Mouse (Mus musculus) embryonic facial prominence, embryonic 14.5 days (tissue): ENCODE measurements around the gene Rom1. TPM values are rescaled to one million over a fixed set of nuclear protein-coding genes. Genes with fewer than 3 reads are reported as not detected.

Source experiments
- ATAC-seq: fragments of 200-750 bp; cut with Nextera tagmentation; 2 replicates; pipeline ENCODE4 v1.8.0; 2017; ENCODE audit warnings: low read depth, moderate number of reproducible peaks, moderate TSS enrichment
- DNase-seq: peaks from one replicate; pipeline ENCODE4 v3.0.0-alpha.2; 2015; ENCODE audit warnings: low spot score
- H3K27ac ChIP-seq: fragments of 300-500 bp; sonication (generic); replicated peaks from 2 replicates; pipeline ENCODE4 v1.5.1; 2014; ENCODE audit warnings: low read depth, mild to moderate bottlenecking, low read length, moderate library complexity
- H3K27me3 ChIP-seq: fragments of 300-500 bp; sonication (generic); replicated peaks from 2 replicates; pipeline ENCODE4 v1.6.1; 2014; ENCODE audit warnings: low read length; ENCODE audit not compliant: control insufficient read depth, insufficient read depth
- H3K36me3 ChIP-seq: fragments of 300-500 bp; sonication (generic); 2 replicates; pipeline ENCODE4 v1.6.1; 2014; ENCODE audit warnings: low read length, mixed read lengths; ENCODE audit not compliant: control insufficient read depth, insufficient read depth
- H3K4me1 ChIP-seq: fragments of 300-500 bp; sonication (generic); 2 replicates; pipeline ENCODE4 v1.6.1; 2014; ENCODE audit warnings: antibody characterized with exemption, low read length; ENCODE audit not compliant: control insufficient read depth, insufficient read depth
- H3K4me2 ChIP-seq: fragments of 300-500 bp; sonication (generic); 2 replicates; pipeline ENCODE4 v1.6.1; 2014; ENCODE audit warnings: low read depth, mild to moderate bottlenecking, low read length, moderate library complexity, mixed read lengths
- H3K4me3 ChIP-seq: fragments of 300-500 bp; sonication (generic); 2 replicates; pipeline ENCODE4 v1.5.1; 2014; ENCODE audit warnings: low read depth, mild to moderate bottlenecking, low read length
- H3K9ac ChIP-seq: fragments of 300-500 bp; sonication (generic); 2 replicates; pipeline ENCODE4 v1.6.1; 2014; ENCODE audit warnings: low read depth, mild to moderate bottlenecking, low read length, moderate library complexity, mixed read lengths
- H3K9me3 ChIP-seq: fragments of 300-500 bp; sonication (generic); 2 replicates; pipeline ENCODE4 v1.6.1; 2016; ENCODE audit warnings: low read length; ENCODE audit not compliant: control insufficient read depth
- WGBS: fragments of 180-500 bp; shearing (Covaris S2); extraction: QIAGEN DNeasy Blood & Tissue Kit; methylation state at CpG from one replicate; pipeline ENCODE4 v1.1.7; 2014; 5-methylcytosine and 5-hydroxymethylcytosine counted together
- polyA plus RNA-seq: library from polyadenylated mRNA; unstranded; fragments of >200 nt; fragmentation: Nextera tagmentation; extraction: Ambion mirVana; gene quantifications from 2 replicates; pipeline ENCODE4 v1.2.1, GENCODE M21; 2014

The Rom1 gene
- polyA plus RNA-seq, 1 experiment from 2014 or later, result 2.2 TPM

DNA sequence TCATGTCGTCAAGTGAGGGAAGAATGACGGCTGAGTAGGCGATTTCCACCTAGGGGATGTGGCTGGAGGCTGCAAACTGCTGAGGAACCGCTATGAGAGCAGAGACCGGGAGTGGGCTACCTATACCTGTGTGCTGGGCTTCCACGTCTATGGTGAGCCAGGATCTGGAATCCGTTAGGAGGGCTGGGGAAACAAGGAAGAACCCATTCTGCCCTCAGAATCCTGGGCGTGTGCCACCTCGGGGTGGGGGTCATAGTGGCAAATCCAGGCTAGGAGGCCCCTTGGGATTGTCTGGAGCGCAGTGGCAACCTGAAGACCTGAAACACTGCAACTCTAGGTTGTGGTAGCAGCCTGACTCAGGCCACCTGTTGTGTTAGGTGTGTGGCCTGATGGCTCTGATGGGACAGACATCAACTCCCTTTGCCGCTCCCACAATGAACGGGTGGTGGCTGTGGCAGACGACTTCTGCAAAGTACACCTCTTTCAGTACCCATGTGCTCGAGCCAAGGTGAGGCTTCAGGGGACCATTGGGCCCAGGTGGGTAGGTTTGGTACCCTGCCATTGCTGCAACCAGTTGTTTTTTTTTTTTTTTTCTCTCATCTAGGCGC, 11.5 kb upstream of the Rom1 start:
- WGBS, result 75% methylated on average over 14 of the region's 15 CpGs
- peaks cover 27% of the 10 kb centered on the region; the same call in 1 of the 2 replicates for H3K4me1 ChIP-seq
- H3K27me3 ChIP-seq, result no peaks in the 10 kb centered on the region
- peak overlapping the region; percentile 98 for H3K27ac ChIP-seq
- H3K9ac ChIP-seq, result peak overlapping the region; percentile 66; the same call in 1 of the 2 replicates
- peak overlapping the region; percentile 61 for H3K4me2 ChIP-seq
- H3K4me3 ChIP-seq, result peak overlapping the region; percentile 97
- ATAC-seq (no peak), DNase-seq (no peak)
- H3K36me3 ChIP-seq, result peaks cover 63% of the 10 kb centered on the region
- H3K9me3 ChIP-seq, result no peaks in the 10 kb centered on the region

DNA sequence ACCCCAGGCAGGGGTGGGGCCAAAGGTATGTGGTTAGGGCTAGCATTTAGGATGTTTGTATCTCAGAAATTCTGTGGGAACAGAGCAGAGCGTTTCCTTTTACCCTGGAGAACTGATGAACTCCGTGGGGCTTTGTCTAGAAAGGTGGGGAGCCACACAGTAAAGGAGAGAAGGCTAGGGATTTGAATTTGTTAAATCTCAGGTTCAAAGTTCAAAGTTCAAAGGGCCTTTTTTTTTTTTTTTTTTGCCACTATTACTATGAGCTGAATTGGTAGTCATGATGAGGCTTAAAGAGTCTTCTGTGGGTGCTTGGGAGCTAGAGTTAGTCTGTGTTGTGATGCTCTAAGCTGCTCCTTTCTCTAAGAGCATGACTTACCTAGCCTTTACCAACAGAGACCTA, 7.6 kb upstream of the Rom1 start:
- no peak for ATAC-seq
- no peak overlapping the region for H3K4me2 ChIP-seq
- H3K27ac ChIP-seq, result no peak overlapping the region
- H3K9me3 ChIP-seq, result no peaks in the 10 kb centered on the region
- H3K4me1 ChIP-seq, result peaks cover 7% of the 10 kb centered on the region; the same call in 1 of the 2 replicates
- WGBS, result 89% methylated on average over 2 of the region's 2 CpGs
- no peak overlapping the region for H3K4me3 ChIP-seq
- peaks cover 68% of the 10 kb centered on the region for H3K36me3 ChIP-seq
- no peak overlapping the region for H3K9ac ChIP-seq
- H3K27me3 ChIP-seq, result no peaks in the 10 kb centered on the region
- no peak for DNase-seq

GRCm38 (mm10) chr19:8930771-8931170, 1.6 kb upstream of the Rom1 start:
- Histone ChIP-seq H3K27ac (no peak overlapping the region), H3K36me3 (peaks cover 63% of the 10 kb centered on the region), H3K4me1 (no peaks in the 10 kb centered on the region), H3K4me3 (peak overlapping the region; percentile 80), H3K9me3 (no peaks in the 10 kb centered on the region), H3K4me2 (peak overlapping the region; percentile 78), H3K27me3 (no peaks in the 10 kb centered on the region), H3K9ac (peak overlapping the region; percentile 86)
- no peak for DNase-seq
- WGBS, result 73% methylated on average over 7 of the region's 7 CpGs
- ATAC-seq, result no peak

- H3K36me3 ChIP-seq, result peaks cover 63% of the 10 kb centered on the region
Observed at GRCm38 (mm10) chr19:8930117-8930516, 961 bp upstream of the Rom1 start.

GRCm38 (mm10) chr19:8928689-8929223, 400 bp downstream of the Rom1 start:
- ATAC-seq, result peak; percentile 26; the same call in 1 of the 2 replicates
- Histone ChIP-seq H3K9me3 (no peaks in the 10 kb centered on the region), H3K36me3 (peaks cover 50% of the 10 kb centered on the region), H3K27me3 (no peaks in the 10 kb centered on the region), H3K27ac (no peak overlapping the region), H3K4me3 (peak overlapping the region; percentile 80), H3K9ac (peak overlapping the region; percentile 86), H3K4me1 (no peaks in the 10 kb centered on the region), H3K4me2 (peak overlapping the region; percentile 78)
- DNase-seq, result no peak
- WGBS, result 32% methylated on average over 7 of the region's 16 CpGs

More at GRCm38 (mm10) chr19:8930117-8930516, 961 bp upstream of the Rom1 start:
- peak overlapping the region; percentile 65; the same call in 1 of the 2 replicates for H3K27ac ChIP-seq
- WGBS, result 5% methylated on average over 11 of the region's 11 CpGs
- peak overlapping the region; percentile 80 for H3K4me3 ChIP-seq
- H3K4me1 ChIP-seq, result no peaks in the 10 kb centered on the region
- H3K9me3 ChIP-seq, result no peaks in the 10 kb centered on the region
- no peaks in the 10 kb centered on the region for H3K27me3 ChIP-seq
- ATAC-seq, result no peak
- peak overlapping the region; percentile 78 for H3K4me2 ChIP-seq
- peak overlapping the region; percentile 86 for H3K9ac ChIP-seq
- DNase-seq, result no peak

DNA sequence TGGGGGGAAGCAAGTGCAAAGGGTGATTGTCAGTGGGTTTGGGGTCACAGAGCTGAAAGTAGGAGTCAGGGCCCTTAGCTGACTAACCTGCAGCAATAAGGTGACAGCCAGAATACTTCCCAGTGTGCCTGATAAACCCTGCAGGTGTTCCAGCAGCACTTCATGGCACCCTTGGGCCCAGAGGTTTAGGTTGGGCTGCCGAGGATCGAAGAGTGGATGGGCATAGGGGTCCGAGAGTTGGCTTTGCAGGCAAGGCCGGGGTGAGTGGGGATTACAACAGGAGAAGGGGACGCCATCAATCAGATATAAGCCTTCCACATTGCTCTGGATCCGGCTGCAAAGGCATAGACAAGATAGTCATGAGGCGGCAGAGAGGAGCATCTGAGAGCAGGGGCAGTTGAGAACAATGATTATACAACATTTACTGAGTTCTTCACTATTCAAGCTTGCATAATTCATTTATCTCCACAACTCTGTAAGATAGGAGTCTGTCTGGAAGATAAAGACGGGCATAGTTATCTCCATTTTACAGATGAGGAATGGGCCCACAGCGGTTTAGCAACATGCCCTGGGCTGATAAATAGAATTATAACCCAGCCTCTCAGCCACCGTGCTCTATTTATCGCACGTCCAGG, 1.1 kb downstream of the Rom1 start:
- H3K4me2 ChIP-seq, result no peak overlapping the region
- WGBS, result 87% methylated on average over 12 of the region's 12 CpGs
- H3K4me3 ChIP-seq, result no peak overlapping the region
- DNase-seq (no peak), ATAC-seq (no peak)
- no peaks in the 10 kb centered on the region for H3K4me1 ChIP-seq
- no peak overlapping the region for H3K9ac ChIP-seq
- H3K27ac ChIP-seq, result no peak overlapping the region
- peaks cover 42% of the 10 kb centered on the region for H3K36me3 ChIP-seq
- H3K27me3 ChIP-seq, result no peaks in the 10 kb centered on the region
- H3K9me3 ChIP-seq, result no peaks in the 10 kb centered on the region

- H3K9me3 ChIP-seq, result no peaks in the 10 kb centered on the region
- no peak overlapping the region for H3K4me3 ChIP-seq
- WGBS, result 86% methylated on average over 2 of the region's 2 CpGs
- no peak overlapping the region for H3K27ac ChIP-seq
- no peaks in the 10 kb centered on the region for H3K27me3 ChIP-seq
- no peak overlapping the region for H3K9ac ChIP-seq
- ATAC-seq, result no peak
- peaks cover 50% of the 10 kb centered on the region for H3K36me3 ChIP-seq
- 0 out of 2 replicates have a peak, but pooled peaks cover under 1% of the 10 kb centered on the region for H3K4me1 ChIP-seq
- H3K4me2 ChIP-seq, result no peak overlapping the region
- no peak for DNase-seq
Observed at GRCm38 (mm10) chr19:8926766-8927165, 2.4 kb downstream of the Rom1 start.

DNA sequence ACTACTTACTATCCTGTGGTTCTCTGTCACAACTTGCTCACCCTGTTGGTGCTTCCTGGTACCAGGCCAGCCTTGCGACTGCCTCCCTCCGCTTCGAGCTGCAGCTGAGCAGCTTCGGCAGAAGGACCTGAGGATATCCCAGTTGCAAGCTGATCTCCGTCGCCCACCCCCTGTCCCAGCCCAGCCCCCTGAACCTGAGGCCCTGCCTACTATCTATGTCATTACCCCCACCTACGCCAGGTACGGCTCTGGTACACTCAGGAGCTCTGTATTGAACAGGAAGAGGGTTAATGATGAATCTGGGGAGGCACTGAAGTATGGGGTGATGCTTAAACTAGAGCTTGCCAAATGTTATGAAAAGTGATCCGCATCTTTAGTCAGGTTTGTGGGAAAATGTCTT, 7.4 kb downstream of the Rom1 start:
- Histone ChIP-seq H3K27ac (no peak overlapping the region), H3K9ac (peak overlapping the region; percentile 81), H3K9me3 (no peaks in the 10 kb centered on the region), H3K36me3 (peaks cover 37% of the 10 kb centered on the region), H3K27me3 (no peaks in the 10 kb centered on the region), H3K4me3 (peak overlapping the region; percentile 84), H3K4me1 (0 out of 2 replicates have a peak, but pooled peaks cover 6% of the 10 kb centered on the region), H3K4me2 (peak overlapping the region; percentile 79)
- DNase-seq, result no peak
- WGBS, result 56% methylated on average over 9 of the region's 9 CpGs
- no peak for ATAC-seq
